Mouse (Mus musculus) ES-Bruce4 (cell line): ENCODE data around the gene Fbxl5.

Source experiments
- EP300 ChIP-seq: IDR thresholded peaks from 2 replicates; pipeline ENCODE4 v1.6.1; 2011; ENCODE audit warnings: low read depth, low read length; ENCODE audit not compliant: insufficient read depth
- POLR2A ChIP-seq: IDR thresholded peaks from one replicate; pipeline ENCODE4 v1.8.1; 2011; ENCODE audit warnings: low read length; ENCODE audit not compliant: insufficient read depth

- no peak for TF ChIP-seq POLR2A
- no peak for TF ChIP-seq EP300
These were observed 23.6 kb upstream of the Fbxl5 start for GRCm38 (mm10) chr5:43845083-43845482.
